Mouse (Mus musculus) heart, embryonic 12.5 days (tissue): ENCODE data around the gene A030005K14Rik. TPM values are rescaled to one million over a fixed set of nuclear protein-coding genes. Genes with fewer than 3 reads are reported as not detected.
A peak's percentile ranks its signal among the peaks of the same experiment; 100 is the strongest.

Experiments
- ATAC-seq: fragments of 200-750 bp; cut with Nextera tagmentation; 2 replicates; pipeline ENCODE4 v1.8.0; 2017; ENCODE audit warnings: moderate TSS enrichment, moderate library complexity; ENCODE audit not compliant: insufficient number of reproducible peaks, low FRiP score
- H3K27ac ChIP-seq: fragments of 300-500 bp; sonication (generic); 2 replicates; pipeline ENCODE4 v1.5.1; 2016; ENCODE audit warnings: mild to moderate bottlenecking, moderate library complexity; ENCODE audit not compliant: poor library complexity, severe bottlenecking
- H3K27me3 ChIP-seq: fragments of 300-500 bp; sonication (generic); replicated peaks from 2 replicates; pipeline ENCODE4 v1.6.1; 2016; ENCODE audit warnings: mild to moderate bottlenecking, moderate library complexity
- H3K36me3 ChIP-seq: fragments of 300-500 bp; sonication (generic); 2 replicates; pipeline ENCODE4 v1.6.1; 2016; ENCODE audit warnings: mild to moderate bottlenecking, moderate library complexity
- H3K4me1 ChIP-seq: fragments of 300-500 bp; sonication (generic); replicated peaks from 2 replicates; pipeline ENCODE4 v1.6.1; 2016; ENCODE audit warnings: mild to moderate bottlenecking
- H3K4me2 ChIP-seq: fragments of 300-500 bp; sonication (generic); 2 replicates; pipeline ENCODE4 v1.6.1; 2016; ENCODE audit warnings: mild to moderate bottlenecking, moderate library complexity
- H3K4me3 ChIP-seq: fragments of 300-500 bp; sonication (generic); 2 replicates; pipeline ENCODE4 v1.5.1; 2016; ENCODE audit warnings: mild to moderate bottlenecking
- H3K9ac ChIP-seq: fragments of 300-500 bp; sonication (generic); 2 replicates; pipeline ENCODE4 v1.6.1; 2016; ENCODE audit warnings: mild to moderate bottlenecking, moderate library complexity
- H3K9me3 ChIP-seq: fragments of 300-500 bp; sonication (generic); replicated peaks from 2 replicates; pipeline ENCODE4 v1.6.1; 2016; ENCODE audit warnings: mild to moderate bottlenecking, moderate library complexity
- WGBS: fragments of 180-500 bp; shearing (Covaris S2); methylation state at CpG from one replicate; pipeline ENCODE4 v1.1.7; 2016; 5-methylcytosine and 5-hydroxymethylcytosine counted together
- polyA plus RNA-seq: library from polyadenylated mRNA; unstranded; fragments of >200 nt; fragmentation: Nextera tagmentation; extraction: Ambion mirVana; gene quantifications from 2 replicates; pipeline ENCODE4 v1.2.1, GENCODE M21; 2016

The A030005K14Rik gene
- polyA plus RNA-seq, 1 experiment from 2014 or later, result not detected

GRCm38 (mm10) chr1:83075526-83076189, 16.5 kb upstream of the A030005K14Rik start:
- 40% methylated on average over 15 of the region's 15 CpGs for WGBS
- Histone ChIP-seq H3K4me2 (peak overlapping the region; percentile 40), H3K27ac (no peak overlapping the region), H3K36me3 (no peaks in the 10 kb centered on the region), H3K27me3 (no peaks in the 10 kb centered on the region), H3K9ac (no peak overlapping the region), H3K4me3 (peak overlapping the region; percentile 25; the same call in 1 of the 2 replicates), H3K9me3 (no peaks in the 10 kb centered on the region), H3K4me1 (no peaks in the 10 kb centered on the region)
- ATAC-seq, result no peak

- no peak overlapping the region for H3K27ac ChIP-seq
- no peaks in the 10 kb centered on the region for H3K4me1 ChIP-seq
- H3K27me3 ChIP-seq, result no peaks in the 10 kb centered on the region
- H3K9ac ChIP-seq, result no peak overlapping the region
- no peak for ATAC-seq
- no peak overlapping the region for H3K4me2 ChIP-seq
- H3K36me3 ChIP-seq, result no peaks in the 10 kb centered on the region
- WGBS, result 83% methylated on average over 10 of the region's 10 CpGs
- H3K9me3 ChIP-seq, result no peaks in the 10 kb centered on the region
- no peak overlapping the region for H3K4me3 ChIP-seq
These were observed 8.0 kb upstream of the A030005K14Rik start for GRCm38 (mm10) chr1:83067205-83067604.

DNA sequence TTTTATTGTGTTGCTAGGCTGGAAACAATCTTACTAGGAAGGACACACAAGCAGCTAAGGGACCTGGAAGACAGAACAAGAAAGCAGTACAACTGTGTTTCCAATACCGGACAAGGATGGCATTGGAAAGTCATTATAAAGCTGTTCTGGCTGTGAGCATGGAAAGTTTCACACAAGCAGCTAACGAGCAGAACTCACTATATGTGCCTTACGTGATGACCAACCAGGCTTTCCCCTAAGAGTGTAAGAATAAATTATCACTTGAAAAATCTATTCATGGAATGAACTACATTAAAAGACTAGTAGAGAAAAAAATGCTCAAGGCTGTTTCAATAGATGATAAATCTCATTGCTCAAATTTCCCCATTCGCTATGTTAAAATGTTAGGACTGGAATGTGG, 7.4 kb upstream of the A030005K14Rik start:
- Histone ChIP-seq H3K27ac (no peak overlapping the region), H3K36me3 (no peaks in the 10 kb centered on the region), H3K9me3 (no peaks in the 10 kb centered on the region), H3K27me3 (no peaks in the 10 kb centered on the region), H3K4me3 (no peak overlapping the region), H3K9ac (no peak overlapping the region), H3K4me1 (no peaks in the 10 kb centered on the region), H3K4me2 (no peak overlapping the region)
- WGBS, result 89% methylated on average over 4 of the region's 4 CpGs
- no peak for ATAC-seq

- H3K4me3 ChIP-seq, result no peak overlapping the region
- H3K4me1 ChIP-seq, result peaks cover 13% of the 10 kb centered on the region
- no peak for ATAC-seq
- no peak overlapping the region for H3K4me2 ChIP-seq
- H3K27ac ChIP-seq, result no peak overlapping the region
- 25% methylated on average over 3 of the region's 3 CpGs for WGBS
- no peaks in the 10 kb centered on the region for H3K27me3 ChIP-seq
- no peaks in the 10 kb centered on the region for H3K36me3 ChIP-seq
- no peak overlapping the region for H3K9ac ChIP-seq
- no peaks in the 10 kb centered on the region for H3K9me3 ChIP-seq
These were observed 5.7 kb upstream of the A030005K14Rik start for GRCm38 (mm10) chr1:83064851-83065250.

DNA sequence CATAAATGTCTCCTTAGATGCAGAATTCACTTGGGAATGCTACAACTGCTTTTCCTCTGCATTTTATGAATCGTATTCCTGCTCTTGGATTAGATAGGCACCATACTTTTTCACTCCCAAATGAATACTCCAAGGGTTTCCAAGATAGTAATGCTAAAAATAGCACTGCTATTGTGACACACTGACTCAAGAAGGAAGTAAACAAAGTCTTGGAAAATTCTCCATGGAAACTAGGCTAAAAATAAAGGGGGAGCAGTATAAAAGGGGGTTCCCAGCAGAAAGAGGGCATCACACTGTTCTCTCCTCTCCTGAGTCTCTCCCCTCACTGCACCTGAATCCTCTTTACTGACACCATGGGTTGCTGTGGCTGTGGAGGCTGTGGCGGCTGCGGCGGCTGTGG, 1.5 kb upstream of the A030005K14Rik start, which contains the start of gene Krtap28-13:
Gene Krtap28-13 (plus strand): TSS at position 288 of the 400 bp plus-strand sequence.
- Histone ChIP-seq H3K4me3 (no peak within 1 kb of the TSS), H3K9ac (no peak within 1 kb of the TSS), H3K9me3 (no peaks in the 10 kb centered on the region), H3K27me3 (no peaks in the 10 kb centered on the region), H3K4me2 (no peak within 1 kb of the TSS), H3K4me1 (peaks cover 17% of the 10 kb centered on the region), H3K27ac (no peak within 1 kb of the TSS), H3K36me3 (no peaks in the 10 kb centered on the region)
- WGBS, result 68% methylated on average over 4 of the region's 4 CpGs
- no peak for ATAC-seq

GRCm38 (mm10) chr1:83058481-83058880, 697 bp downstream of the A030005K14Rik start:
- H3K9me3 ChIP-seq, result no peaks in the 10 kb centered on the region
- no peak overlapping the region for H3K4me3 ChIP-seq
- ATAC-seq, result no peak
- no peaks in the 10 kb centered on the region for H3K36me3 ChIP-seq
- H3K4me1 ChIP-seq, result peaks cover 17% of the 10 kb centered on the region
- H3K9ac ChIP-seq, result no peak overlapping the region
- no peak overlapping the region for H3K4me2 ChIP-seq
- no peak overlapping the region for H3K27ac ChIP-seq
- H3K27me3 ChIP-seq, result no peaks in the 10 kb centered on the region
- 67% methylated on average over 1 of the region's 1 CpGs for WGBS

- Histone ChIP-seq H3K4me3 (no peak within 1 kb of the TSS), H3K9ac (no peak within 1 kb of the TSS), H3K4me2 (no peak within 1 kb of the TSS), H3K9me3 (no peaks in the 10 kb centered on the region), H3K27ac (no peak within 1 kb of the TSS), H3K4me1 (no peaks in the 10 kb centered on the region), H3K27me3 (peaks cover 8% of the 10 kb centered on the region; the same call in 1 of the 2 replicates), H3K36me3 (no peaks in the 10 kb centered on the region)
- 78% methylated on average over 5 of the region's 5 CpGs for WGBS
- no peak for ATAC-seq
These were observed 14.2 kb downstream of the A030005K14Rik start, which contains the start of gene Gm47969 for GRCm38 (mm10) chr1:83044882-83045427. TSS of gene Gm47969 (plus strand) at chr1:83044932.

GRCm38 (mm10) chr1:83042380-83042779, 16.8 kb downstream of the A030005K14Rik start, which contains the start of gene Krtap28-10:
TSS of gene Krtap28-10 (minus strand) at chr1:83042480.
- no peak within 1 kb of the TSS for H3K4me2 ChIP-seq
- WGBS, result 88% methylated on average over 2 of the region's 2 CpGs
- H3K4me1 ChIP-seq, result no peaks in the 10 kb centered on the region
- ATAC-seq, result no peak
- no peak within 1 kb of the TSS for H3K27ac ChIP-seq
- H3K4me3 ChIP-seq, result no peak within 1 kb of the TSS
- H3K36me3 ChIP-seq, result no peaks in the 10 kb centered on the region
- H3K9ac ChIP-seq, result no peak within 1 kb of the TSS
- peaks cover 8% of the 10 kb centered on the region; the same call in 1 of the 2 replicates for H3K27me3 ChIP-seq
- no peaks in the 10 kb centered on the region for H3K9me3 ChIP-seq

GRCm38 (mm10) chr1:83039080-83039479, 20.1 kb downstream of the A030005K14Rik start:
- Histone ChIP-seq H3K4me2 (no peak overlapping the region), H3K27ac (no peak overlapping the region), H3K27me3 (peaks cover 5% of the 10 kb centered on the region; the same call in 1 of the 2 replicates), H3K9me3 (no peaks in the 10 kb centered on the region), H3K4me3 (no peak overlapping the region), H3K36me3 (no peaks in the 10 kb centered on the region), H3K4me1 (no peaks in the 10 kb centered on the region), H3K9ac (no peak overlapping the region)
- WGBS, result 72% methylated on average over 4 of the region's 4 CpGs
- ATAC-seq, result no peak

DNA sequence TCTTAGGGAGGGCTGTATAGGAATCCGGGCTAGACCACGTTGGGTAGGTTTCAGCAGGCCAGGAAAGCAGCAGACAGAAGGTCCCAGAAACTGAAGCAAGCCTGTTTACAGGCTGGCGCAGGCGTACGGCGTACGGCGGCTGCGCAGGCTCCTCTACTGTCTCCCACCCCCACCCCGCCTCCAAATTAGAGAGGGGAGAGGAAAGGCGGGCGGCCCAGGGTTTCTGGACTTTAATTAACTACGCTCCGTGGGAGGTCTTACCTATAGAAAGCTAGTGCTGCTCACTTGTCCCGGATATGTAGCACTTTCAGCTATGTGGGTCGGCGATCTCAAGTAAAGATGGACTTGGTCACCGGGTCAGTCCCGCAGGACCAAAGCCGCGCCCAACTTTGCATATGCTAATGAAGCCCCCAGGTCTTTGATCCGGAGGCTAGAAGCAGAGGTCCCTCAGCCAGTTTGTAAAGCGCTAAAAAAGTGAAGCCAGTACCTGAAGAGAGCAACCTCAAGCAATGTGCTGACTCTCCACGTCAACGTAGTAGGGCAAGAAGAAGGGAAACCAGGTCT, 21.0 kb downstream of the A030005K14Rik start, which contains the start of gene Slc19a3:
Gene Slc19a3 (minus strand): TSS at position 340 of the 564 bp plus-strand sequence.
- no peaks in the 10 kb centered on the region for H3K4me1 ChIP-seq
- H3K4me2 ChIP-seq, result peak within 1 kb of the TSS; percentile 70
- peaks cover 5% of the 10 kb centered on the region; the same call in 1 of the 2 replicates for H3K27me3 ChIP-seq
- H3K36me3 ChIP-seq, result no peaks in the 10 kb centered on the region
- peak; percentile 77; the same call in 1 of the 2 replicates for ATAC-seq
- no peaks in the 10 kb centered on the region for H3K9me3 ChIP-seq
- WGBS, result 1% methylated on average over 25 of the region's 25 CpGs
- H3K9ac ChIP-seq, result peak within 1 kb of the TSS; percentile 71
- peak within 1 kb of the TSS; percentile 51; the same call in 1 of the 2 replicates for H3K27ac ChIP-seq
- H3K4me3 ChIP-seq, result peak within 1 kb of the TSS; percentile 64
